Mouse (Mus musculus) embryonic fibroblast, embryonic 13.5 days (primary cell): ENCODE results near the gene Lrrc46.

Experiments
- CTCF ChIP-seq: IDR thresholded peaks from 2 replicates; pipeline ENCODE4 v1.5.1; 2011; ENCODE audit warnings: mild to moderate bottlenecking, control low read depth, low read length, moderate library complexity, borderline replicate concordance; ENCODE audit not compliant: insufficient read depth
- POLR2A ChIP-seq: IDR thresholded peaks from 2 replicates; pipeline ENCODE4 v1.6.1; 2011; ENCODE audit warnings: low read depth, mild to moderate bottlenecking, control low read depth, low read length, moderate library complexity

GRCm38 (mm10) chr11:97072533-97072932 is 31.3 kb upstream of the Lrrc46 start:
- TF ChIP-seq CTCF (peak; percentile 30; the same call in 1 of the 2 replicates), POLR2A (no peak)
